Mouse (Mus musculus): Measurements from ENCODE around the gene Taok3.

Gene Taok3

DNA sequence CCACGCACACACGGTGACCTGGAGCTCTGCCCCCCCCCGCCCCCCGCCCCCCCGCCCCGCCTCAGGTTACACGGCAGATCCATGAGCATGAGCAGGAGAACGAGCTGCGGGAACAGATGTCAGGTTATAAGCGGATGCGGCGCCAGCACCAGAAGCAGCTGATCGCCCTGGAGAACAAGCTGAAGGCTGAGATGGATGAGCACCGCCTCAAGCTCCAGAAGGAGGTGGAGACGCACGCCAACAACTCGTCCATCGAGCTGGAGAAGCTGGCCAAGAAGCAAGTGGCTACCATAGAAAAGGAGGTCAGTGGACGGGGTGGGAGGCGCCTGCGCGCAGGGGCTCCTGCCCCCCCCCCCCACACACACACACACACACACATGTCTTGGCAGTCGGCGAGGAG lies 130.9 kb downstream of the Taok3 start:
- CTCF ChIA-PET: interaction anchor here (0.6 to 0.7 kb wide), 3 partner anchors 9 to 140 kb away, joined by 3 to 4 read pairs (median 3); no protein-coding TSS in a partner anchor

DNA sequence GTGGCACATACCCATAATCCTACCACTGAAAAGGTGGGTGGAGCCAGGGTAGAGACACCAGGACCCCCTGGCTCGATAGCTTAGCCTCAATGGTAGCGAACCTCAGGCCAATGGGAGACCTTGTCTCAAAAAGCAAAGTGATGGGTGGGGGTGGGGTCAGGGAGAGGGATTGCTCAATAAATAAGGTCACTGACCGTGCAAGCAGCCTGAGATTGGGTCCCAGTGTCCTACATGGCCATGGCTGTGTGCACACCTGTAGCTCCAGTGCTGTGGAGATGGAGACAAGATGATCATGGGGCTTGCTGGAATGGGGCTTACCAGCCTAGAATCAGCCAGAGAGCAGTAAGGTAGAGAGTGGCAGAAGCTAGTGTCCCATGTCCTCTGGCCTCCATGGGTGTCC lies 131.8 kb downstream of the Taok3 start:
- CTCF ChIA-PET: no interaction called here

DNA sequence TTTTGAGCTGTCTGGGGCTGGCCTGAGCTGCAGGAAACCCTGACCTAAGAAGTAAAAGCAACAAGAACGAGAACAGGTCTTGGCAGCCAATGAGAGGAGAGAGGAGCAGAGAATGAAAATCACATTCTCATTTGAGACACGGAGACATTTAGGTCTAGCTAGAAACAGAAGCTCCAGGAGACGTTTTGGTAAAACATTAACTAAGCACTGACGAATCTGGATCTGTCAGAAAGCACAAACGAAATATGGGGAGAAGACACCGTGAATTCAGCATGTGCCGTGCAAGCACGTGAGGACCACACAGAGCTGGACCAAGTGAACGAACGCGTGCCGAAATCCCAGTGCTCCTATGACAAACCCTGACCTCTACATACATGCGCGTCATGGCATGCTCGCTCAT lies 138.3 kb downstream of the Taok3 start:
- CTCF ChIA-PET: no interaction called here

DNA sequence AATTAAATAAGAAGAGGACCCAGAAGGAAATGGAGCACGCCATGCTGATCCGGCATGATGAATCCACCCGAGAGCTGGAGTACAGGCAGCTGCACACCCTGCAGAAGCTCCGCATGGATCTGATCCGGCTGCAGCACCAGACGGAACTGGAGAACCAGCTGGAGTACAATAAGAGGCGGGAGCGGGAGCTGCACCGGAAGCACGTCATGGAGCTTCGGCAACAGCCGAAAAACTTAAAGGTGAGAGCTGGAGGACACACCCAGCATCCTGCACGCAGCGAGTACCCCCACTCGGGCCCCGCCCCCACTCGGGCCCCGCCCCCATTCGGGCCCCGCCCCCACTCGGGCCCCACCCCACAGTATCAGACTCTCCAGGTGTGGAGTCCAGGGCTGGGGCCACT lies 143.6 kb downstream of the Taok3 start:
- CTCF ChIA-PET: no interaction called here

DNA sequence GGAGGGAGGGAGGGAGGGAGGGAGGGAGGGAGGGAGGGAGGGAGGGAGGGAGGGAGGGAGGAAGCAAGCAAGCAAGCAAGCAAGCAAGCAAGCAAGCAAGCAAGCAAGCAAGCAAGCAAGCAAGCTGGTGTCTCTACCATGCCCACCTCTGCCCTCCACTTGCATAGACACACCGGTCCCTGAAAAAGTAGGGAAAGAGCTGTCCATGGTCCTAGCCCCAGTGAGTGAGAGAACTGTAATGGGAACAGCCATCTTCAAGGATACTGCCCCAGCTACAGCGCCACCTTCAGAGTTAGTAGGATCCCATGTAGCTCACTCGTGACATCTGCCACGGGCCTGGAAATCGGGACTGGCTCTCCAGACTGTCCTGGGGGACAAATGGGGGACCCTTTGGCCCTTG lies 144.8 kb downstream of the Taok3 start:
- CTCF ChIA-PET: interaction anchor here (0.6 kb wide), 1 partner anchor 168 kb away, joined by 3 read pairs; no protein-coding TSS in a partner anchor

DNA sequence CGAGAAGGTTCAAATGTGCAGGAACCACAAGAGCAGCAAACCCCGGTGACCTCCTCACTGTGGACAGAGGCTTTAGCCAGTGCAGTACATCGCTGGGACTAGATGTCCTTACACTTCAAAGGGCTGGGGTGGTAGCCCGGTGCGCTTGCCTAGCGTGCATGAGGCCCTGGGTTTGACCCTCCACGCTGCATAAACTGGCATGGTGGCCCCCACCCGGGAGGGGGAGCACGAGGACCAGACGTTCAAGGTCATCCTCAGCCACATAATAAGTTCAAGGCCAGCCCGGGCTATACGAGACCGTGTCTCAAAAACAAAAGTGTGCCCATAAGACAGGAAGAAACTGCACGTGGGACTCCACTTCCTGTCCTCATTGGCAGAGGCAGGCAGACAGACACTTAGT lies 148.0 kb downstream of the Taok3 start:
- CTCF ChIA-PET: no interaction called here

DNA sequence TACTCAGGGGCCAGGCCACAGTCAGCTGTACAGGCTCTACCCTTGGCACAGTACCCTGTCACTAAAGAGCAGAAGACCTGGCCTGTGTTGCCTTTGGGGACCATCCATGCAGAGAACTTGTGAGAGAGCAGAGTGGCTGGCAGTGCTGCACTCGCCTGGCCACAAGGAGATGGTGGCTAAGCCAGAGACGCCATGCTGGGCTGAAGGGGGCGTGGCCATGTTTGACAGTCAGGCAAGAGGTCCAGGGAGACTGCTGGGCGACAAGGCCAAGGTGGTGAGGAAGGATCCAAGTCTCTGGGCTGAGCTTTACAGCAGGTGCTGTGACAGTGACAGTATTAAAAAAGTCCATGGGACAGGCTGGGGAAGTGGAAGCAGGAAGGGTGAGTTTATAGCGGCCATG lies 148.8 kb downstream of the Taok3 start:
- CTCF ChIA-PET: no interaction called here

DNA sequence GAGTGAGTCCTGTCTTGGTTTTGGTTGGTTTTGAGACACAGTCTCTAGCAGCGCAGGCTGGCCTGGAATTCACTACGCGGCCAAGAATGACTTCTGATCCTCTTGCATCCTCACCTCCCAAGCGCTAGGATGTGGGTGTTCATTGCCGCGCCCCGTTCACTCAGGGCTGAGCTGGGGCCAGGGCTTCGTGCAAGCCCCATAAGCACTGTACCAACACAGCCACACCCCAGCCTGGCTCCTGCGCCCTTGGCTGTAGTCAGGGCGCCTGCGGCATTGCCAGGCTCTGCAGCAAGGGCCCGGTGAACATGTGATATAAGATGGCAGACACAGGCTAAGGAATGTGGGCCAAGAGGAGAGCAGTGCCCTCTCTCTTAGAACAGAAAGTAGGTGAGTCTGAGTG lies 149.5 kb downstream of the Taok3 start:
- CTCF ChIA-PET: no interaction called here

DNA sequence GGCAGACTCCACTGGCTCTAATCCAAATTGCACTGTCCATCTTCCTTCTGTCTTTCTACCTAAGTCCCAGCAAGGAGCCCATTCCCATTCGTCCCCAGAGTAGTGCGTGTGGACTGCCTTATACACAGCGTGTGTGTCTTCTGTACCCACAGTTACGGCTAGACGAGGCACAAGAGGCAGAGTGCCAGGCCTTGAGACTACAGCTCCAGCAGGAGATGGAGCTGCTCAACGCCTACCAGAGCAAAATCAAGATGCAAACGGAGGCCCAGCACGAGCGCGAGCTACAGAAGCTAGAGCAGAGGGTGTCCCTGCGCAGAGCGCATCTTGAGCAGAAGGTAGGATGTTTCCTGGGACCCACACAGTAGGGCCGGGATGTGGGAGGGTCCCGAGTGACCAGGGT lies 152.0 kb downstream of the Taok3 start:
- CTCF ChIA-PET: no interaction called here

DNA sequence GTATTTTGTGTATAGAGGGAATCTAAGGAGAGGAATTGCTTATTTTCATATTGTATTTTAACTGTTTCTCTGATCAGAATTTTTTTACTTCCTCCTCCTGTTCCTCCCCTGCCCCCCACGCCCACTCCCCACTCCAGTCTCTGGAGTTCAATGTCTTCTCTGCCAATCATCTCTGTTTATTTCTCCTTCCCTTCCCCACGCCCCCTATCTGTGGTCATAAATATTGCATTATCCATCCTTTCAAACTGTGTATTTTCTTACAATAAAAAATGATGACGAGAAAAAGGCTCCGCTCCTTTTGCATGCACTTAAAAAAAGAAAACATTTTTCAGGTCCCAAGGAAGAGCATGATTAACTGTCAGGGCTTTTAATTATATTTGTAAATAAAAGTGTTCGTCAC lies 154.9 kb downstream of the Taok3 start:
- CTCF ChIA-PET: interaction anchor here (0.6 kb wide), 2 partner anchors 8 to 30 kb away, joined by 5 read pairs; no protein-coding TSS in a partner anchor

DNA sequence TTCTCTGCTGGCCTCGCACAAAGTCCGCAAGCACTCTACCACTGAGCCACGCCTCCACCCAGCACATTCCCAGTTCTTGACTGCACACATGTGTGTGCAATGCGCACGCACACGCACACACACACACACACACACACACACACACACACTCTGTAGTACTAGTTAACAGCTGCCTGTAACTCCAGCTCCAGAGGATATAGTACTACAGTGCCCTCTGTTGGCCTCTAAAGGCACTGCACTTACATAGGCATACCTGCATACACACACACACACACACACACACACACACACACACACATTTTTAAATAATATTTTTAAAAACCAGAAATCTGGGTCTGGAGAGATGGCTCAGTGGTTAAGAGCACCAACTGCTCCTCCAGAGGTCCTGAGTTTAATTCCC lies 157.9 kb downstream of the Taok3 start:
- CTCF ChIA-PET: interaction anchor here (0.6 kb wide), 1 partner anchor 172 kb away, joined by 3 read pairs; no protein-coding TSS in a partner anchor

DNA sequence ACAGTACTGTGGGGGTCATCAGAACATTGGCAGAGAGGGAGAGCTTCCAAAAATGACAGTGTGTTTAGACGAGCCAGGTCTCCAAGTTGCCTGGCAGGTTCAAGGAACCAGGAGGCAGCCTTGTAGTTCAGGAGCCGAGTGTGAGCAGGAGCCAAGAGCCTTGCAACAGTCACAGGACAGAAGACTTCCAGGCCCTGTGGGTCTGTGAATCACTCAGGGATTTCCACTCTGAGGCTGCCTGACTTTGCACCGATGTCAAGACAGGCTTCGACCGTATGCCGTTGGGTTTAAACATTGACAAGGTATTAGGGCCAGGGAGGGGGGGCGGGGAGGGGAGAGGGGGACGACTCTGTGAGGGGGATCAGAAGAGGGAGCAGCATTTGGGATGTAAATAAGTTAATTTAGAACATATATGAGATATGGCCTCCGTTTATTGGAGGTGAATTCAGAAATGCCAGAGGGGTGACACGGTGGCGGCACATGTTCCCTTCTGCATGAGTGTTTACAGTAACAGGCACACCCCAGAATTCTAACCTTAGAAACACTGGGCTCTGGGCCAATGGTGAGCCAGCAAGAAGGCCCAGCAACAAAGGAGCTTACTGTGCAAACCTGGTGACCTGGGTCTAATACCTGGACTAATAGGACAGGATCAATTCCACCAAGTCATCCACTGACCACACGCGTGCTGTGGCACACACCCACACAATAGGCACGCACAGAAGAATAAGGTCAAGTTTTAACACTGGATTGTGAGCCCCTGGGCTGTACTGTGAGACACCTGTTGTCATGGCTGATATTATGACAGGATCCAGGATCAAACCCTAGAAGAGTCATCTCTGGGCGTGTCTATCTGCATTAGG lies 159.1 kb downstream of the Taok3 start:
- CTCF ChIA-PET: interaction anchor here (0.8 kb wide), 1 partner anchor 112 kb away, joined by 6 read pairs; no protein-coding TSS in a partner anchor

DNA sequence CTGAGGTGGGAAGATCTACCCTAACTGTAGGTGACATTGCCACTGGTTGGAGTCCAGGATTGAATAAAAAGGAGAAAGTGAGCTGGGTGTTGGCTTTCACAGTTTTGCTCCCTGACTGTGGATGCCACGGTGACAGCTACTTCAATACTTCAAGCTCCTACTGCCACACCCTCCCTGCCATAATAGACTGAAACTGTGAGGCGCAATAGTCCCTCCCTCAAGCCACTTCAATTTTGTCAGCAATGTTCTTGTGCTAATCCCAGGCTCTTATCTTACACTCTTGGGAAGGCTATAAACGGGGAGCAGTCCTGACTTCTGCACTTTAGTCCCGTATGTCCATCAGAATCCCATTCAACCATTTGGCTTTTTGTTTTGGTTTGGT lies 159.7 kb downstream of the Taok3 start:
- CTCF ChIA-PET: interaction anchor here (0.8 kb wide), 1 partner anchor 111 kb away, joined by 6 read pairs; no protein-coding TSS in a partner anchor

DNA sequence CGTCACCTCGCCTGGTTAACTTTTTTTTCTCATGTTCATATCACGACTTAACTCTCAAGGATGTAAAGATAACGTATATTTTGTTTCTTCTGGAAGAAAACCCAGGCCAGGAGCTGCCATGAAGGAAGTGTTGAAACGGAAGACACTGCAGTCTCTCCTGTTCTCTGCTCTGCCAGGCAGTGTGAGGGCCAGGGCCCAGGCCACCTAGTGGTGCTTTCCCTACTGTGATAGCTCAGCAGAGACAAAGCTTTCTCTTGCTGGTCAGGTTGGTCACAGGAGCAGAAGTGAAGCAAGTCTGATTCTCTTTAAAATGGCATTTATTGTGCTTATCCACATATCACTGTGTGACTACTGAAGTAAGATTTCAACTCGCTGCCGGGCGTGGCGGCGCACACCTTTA lies 161.6 kb downstream of the Taok3 start:
- CTCF ChIA-PET: no interaction called here

DNA sequence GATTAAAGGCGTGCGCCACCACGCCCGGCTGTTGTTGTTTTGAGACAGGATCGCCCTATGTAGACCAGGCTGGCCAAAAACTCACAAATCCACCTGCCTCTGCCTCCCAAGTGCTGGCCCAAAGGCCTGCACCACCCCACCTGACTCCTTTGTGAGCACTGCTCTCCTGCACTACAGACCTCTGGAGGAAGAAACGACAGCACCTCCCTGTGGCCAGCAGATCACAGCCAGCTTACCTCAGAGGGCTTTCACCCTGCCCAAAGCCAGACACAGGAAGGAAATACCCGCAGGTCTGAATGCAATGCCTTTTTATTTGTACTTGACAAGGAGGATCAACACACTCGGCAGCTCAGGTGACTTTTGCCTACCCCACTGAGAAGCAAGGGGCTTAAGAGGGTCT lies 162.4 kb downstream of the Taok3 start:
- CTCF ChIA-PET: no interaction called here

DNA sequence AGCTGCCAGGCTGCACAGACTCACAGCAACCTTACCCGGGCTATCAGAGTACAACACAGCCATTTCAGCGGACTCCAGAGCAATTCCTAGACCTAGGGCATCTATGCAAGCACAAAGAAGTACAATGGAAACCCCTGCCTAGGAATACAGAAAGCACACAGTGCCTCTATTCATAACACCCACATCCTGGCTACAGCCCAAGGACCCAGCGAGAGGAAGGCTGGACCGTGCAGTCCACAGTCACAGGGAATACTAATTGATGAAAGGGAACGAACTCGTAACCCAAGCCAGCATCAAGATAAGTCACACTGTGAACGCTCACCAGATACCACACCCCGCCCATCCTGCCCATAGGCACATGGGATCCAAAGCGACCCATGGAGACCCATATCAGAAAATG lies 164.1 kb downstream of the Taok3 start:
- CTCF ChIA-PET: no interaction called here

DNA sequence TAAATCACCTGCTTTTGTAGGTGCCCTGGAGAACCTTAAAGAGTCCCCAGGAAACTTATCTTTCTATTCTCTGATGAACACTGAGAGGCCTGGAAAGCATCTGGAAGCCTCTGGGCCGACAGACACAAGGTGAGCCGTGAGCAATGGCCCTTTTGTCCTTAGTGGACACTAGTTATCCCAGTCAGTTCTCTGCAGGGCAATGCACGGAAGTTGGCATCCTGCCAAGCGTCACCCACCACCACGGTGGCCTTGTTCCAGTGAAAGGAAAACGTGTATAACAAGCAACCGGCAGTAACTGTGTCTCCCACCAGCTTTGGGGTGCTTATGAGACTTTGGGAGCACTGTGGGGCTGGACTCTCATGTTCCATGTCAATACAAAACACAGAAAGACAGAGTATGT lies 164.8 kb downstream of the Taok3 start:
- CTCF ChIA-PET: no interaction called here

DNA sequence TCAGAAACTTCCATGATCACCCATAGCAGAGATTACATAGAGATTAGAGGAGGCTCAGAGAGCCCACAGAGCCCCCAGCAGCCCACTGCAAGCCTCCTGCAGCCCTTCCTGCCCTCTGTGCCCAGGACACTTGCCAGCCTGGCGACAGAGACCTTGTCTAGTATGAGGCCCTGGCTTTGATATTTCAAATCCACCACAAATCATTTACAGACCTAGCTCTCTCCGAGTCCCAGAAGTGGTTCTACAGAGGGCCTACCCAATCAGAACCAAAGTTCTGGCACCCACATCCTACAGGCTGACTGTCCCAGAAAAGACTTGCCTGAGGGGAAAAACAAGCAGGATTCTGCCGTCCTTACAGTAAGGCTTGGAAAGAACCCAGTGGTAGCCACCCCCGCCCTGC lies 165.3 kb downstream of the Taok3 start:
- CTCF ChIA-PET: no interaction called here

DNA sequence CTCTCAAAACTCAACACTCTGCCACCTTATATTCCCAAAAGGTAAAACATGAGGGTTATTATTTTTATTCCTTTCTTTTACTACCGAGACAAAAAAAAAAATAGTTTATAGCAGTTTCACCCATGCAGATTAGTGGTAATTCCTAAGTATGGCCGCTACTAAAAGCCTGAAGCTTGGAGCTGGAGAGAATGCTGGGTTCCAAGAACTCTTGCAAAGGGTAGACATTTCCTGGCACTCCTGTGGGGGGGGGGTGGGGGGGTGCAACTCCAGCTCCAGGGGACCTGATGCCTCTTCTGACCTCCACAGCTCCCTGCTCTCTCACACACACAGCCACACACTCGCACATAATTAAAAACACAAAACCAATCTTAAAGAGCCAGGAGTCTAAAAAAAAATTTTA lies 166.4 kb downstream of the Taok3 start:
- CTCF ChIA-PET: interaction anchor here (0.7 kb wide), 1 partner anchor 44 kb away, joined by 4 read pairs; no protein-coding TSS in a partner anchor

DNA sequence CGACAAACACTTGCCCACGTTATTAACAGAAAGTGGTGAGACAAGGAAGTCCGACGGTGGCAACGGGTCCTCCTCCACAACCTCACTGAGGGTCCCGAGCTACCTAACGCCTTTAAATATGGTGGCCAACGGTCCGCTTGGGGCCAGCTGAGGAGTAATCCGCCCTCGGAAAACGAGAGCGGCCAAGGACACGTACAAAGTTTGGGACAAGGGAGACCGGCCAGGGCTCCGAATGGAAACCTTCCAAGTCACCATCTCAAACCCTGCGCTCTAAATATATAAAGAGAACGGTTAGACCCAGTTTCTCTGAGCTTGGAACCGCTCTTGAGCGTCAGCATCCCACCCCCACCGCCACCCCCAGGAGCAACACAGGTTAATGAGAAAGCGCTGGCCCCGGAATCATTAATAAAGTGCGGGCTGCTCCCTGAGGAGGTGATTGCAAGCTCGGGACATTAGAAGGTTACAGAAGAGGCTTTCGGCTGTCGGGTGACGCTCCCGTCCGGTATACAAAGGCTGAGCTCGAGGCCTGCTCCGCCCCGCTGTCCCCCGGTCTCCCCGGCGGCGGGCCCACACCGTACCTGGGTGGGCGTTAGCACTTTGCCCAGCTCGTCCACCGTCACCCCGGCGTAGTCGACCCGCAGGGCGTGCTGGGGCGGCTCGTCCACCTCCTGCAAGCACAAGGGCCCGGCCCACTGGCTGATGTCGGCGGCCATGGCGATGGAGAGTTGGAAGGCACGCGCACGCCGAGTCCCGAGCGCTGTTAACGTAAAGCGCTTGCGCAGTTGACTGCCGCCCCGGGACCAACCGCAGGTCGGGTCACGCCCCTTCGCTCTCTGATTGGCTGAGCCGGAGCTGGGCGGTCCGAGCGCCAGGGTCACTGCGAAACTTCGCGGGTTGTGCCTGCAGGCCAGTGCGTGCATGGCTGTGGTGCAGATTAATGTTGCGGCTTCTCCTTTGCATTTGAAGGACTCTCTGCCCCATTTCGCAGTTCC lies 167.2 kb downstream of the Taok3 start, which contains the start of gene Pebp1:
Gene Pebp1 (minus strand): TSS at position 795 of the 992 bp plus-strand sequence.
- CTCF ChIA-PET: interaction anchor here (0.7 to 0.9 kb wide), 2 partner anchors 17 to 43 kb away, joined by 3 to 4 read pairs; no protein-coding TSS in a partner anchor

DNA sequence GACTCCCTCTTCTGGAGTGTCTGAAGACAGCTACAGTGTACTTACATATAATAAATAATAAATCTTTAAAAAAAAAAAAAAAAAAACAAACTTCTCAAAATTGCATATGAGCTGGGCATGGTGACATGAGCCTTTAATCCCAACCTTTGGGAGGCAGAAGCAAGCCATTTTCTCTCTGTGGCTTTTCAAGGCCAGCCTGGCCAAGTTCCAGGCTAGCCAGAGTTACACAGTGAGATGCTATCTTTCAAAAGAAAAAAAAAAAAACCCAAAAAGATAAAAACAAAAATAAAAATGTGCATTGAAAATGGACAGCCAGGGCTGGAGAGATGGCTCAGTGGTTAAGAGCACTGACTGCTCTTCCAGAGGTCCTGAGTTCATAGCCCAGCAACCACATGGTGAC lies 169.7 kb downstream of the Taok3 start:
- CTCF ChIA-PET: no interaction called here

DNA sequence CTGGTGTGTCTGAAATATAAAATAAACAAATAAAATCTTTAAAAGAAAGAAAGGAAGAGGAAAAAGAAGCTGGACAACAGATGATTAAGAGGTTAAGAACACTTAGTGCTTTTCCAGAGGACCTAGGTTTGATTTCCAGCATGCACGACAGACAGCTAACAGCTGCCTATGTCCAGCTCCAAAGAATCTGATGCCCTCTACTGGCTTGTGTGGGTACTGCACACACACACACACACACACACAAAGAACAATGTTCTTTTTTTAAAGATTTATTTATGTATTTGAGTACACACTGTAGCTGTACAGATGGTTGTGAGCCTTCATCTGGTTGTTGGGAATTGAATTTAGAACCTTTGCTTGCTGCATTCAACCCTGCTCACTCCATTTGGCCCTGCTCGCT lies 170.2 kb downstream of the Taok3 start:
- CTCF ChIA-PET: interaction anchor here (0.7 kb wide), 1 partner anchor 71 kb away, joined by 3 read pairs; no protein-coding TSS in a partner anchor

Data from spleen, embryonic (tissue).